Mouse (Mus musculus) limb, embryonic 15.5 days (tissue): ENCODE results near the gene Ntn4. TPM values are rescaled to one million over a fixed set of nuclear protein-coding genes. Genes with fewer than 3 reads are reported as not detected.
A peak's percentile ranks its signal among the peaks of the same experiment; 100 is the strongest.

ENCODE experiments used
- ATAC-seq: fragments of 200-750 bp; cut with Nextera tagmentation; 2 replicates; pipeline ENCODE4 v1.8.0; 2017; ENCODE audit warnings: low read depth, moderate TSS enrichment; ENCODE audit not compliant: insufficient number of reproducible peaks, low FRiP score, low TSS enrichment
- H3K27ac ChIP-seq: fragments of 300-500 bp; sonication (generic); 2 replicates; pipeline ENCODE4 v1.5.1; 2015; ENCODE audit warnings: moderate library complexity, mild to moderate bottlenecking, inconsistent platforms
- H3K27me3 ChIP-seq: fragments of 300-500 bp; sonication (generic); 2 replicates; pipeline ENCODE4 v1.6.1; 2015; ENCODE audit warnings: inconsistent platforms
- H3K36me3 ChIP-seq: fragments of 300-500 bp; sonication (generic); 2 replicates; pipeline ENCODE4 v1.6.1; 2015; ENCODE audit warnings: inconsistent platforms
- H3K4me1 ChIP-seq: fragments of 300-500 bp; sonication (generic); 2 replicates; pipeline ENCODE4 v1.6.1; 2015; ENCODE audit warnings: inconsistent platforms
- H3K4me2 ChIP-seq: fragments of 300-500 bp; sonication (generic); 2 replicates; pipeline ENCODE4 v1.6.1; 2015; ENCODE audit warnings: mild to moderate bottlenecking, inconsistent platforms
- H3K4me3 ChIP-seq: fragments of 300-500 bp; sonication (generic); 2 replicates; pipeline ENCODE4 v1.5.1; 2015; ENCODE audit warnings: mild to moderate bottlenecking, inconsistent platforms
- H3K9ac ChIP-seq: fragments of 300-500 bp; sonication (generic); 2 replicates; pipeline ENCODE4 v1.6.1; 2015; ENCODE audit warnings: inconsistent platforms
- H3K9me3 ChIP-seq: fragments of 300-500 bp; sonication (generic); 2 replicates; pipeline ENCODE4 v1.6.1; 2016; ENCODE audit warnings: inconsistent platforms
- WGBS: fragments of 180-500 bp; shearing (Covaris S2); methylation state at CpG from one replicate; pipeline ENCODE4 v1.1.7; 2015; 5-methylcytosine and 5-hydroxymethylcytosine counted together
- polyA plus RNA-seq: library from polyadenylated mRNA; unstranded; fragments of >200 nt; fragmentation: Nextera tagmentation; extraction: Ambion mirVana; gene quantifications from 2 replicates; pipeline ENCODE4 v1.2.1, GENCODE M21; 2015

The Ntn4 gene
- polyA plus RNA-seq, 1 experiment from 2014 or later: 1.2 TPM

DNA sequence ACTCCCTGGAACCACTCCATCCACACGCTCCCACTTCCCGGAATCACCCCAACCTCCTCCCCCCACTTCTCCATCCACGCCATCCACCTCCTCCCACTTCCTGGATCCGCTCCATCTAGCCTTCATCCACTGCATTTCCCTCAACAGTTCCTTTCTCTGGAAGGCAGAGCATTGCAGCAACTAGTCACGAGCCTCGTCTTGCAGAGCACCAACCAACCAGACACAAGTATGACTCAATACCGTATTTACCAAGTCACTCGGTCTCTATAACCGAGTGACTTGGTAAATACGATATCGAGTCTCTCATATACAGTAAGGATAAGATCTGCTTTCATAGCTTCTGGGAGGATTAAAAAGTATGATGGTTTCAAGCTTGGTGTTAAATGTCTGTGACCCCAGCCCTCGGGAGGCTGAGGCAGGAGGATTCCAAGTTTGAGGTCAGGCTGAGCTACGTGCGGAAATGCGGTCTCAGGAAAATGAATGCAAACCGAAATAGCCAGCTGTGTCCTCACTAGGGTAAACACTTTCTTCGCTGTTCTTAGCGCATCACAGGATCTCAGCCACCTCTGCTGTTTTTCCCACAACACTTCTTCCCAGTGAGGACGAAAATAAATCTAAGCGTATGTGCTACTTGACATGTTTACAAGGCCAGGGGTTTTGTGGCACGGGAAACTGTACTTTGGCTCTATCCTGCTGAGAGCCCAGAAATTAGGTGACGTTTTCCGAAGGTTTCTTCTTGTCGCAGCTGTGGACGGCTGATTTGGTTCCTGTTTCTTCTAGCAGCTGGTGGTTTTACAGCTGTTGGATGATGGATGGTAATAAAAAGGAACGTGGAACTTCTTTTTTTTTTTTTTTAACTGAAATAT lies 48.1 kb downstream of the Ntn4 start:
- Histone ChIP-seq H3K27me3 (no peaks in the 10 kb centered on the region), H3K9me3 (no peaks in the 10 kb centered on the region), H3K36me3 (0 out of 2 replicates have a peak, but pooled peaks cover 3% of the 10 kb centered on the region), H3K4me3 (no peak overlapping the region), H3K4me1 (peaks cover 3% of the 10 kb centered on the region; the same call in 1 of the 2 replicates), H3K9ac (no peak overlapping the region), H3K4me2 (peak overlapping the region; percentile 26; the same call in 1 of the 2 replicates), H3K27ac (peak overlapping the region; percentile 43; the same call in 1 of the 2 replicates)
- no peak for ATAC-seq
- 53% methylated on average over 26 of the region's 26 CpGs for WGBS

DNA sequence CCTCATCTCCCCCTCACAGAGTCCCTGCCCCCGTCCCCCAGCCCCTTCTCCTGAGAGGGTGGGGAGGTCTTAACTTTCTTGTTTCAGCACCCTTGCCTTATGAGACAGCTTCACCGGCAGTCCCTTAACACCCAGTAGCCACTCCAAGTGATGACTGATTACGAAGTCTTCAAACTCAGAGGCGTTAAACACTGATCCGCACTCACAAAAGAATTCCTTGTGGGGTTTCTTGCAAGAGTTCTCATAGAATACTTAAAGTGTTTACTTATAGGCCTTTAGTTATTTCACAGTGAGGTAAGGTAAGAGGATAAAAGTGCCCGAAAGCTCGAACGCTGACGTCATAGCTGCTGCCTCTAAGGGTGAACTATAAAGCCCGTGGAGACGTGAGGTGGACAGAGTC lies 50.9 kb downstream of the Ntn4 start:
- no peak overlapping the region for H3K4me3 ChIP-seq
- H3K9ac ChIP-seq: no peak overlapping the region
- 50% methylated on average over 11 of the region's 11 CpGs for WGBS
- no peak overlapping the region for H3K27ac ChIP-seq
- no peaks in the 10 kb centered on the region for H3K36me3 ChIP-seq
- H3K27me3 ChIP-seq: no peaks in the 10 kb centered on the region
- peaks cover 3% of the 10 kb centered on the region; the same call in 1 of the 2 replicates for H3K4me1 ChIP-seq
- H3K9me3 ChIP-seq: no peaks in the 10 kb centered on the region
- no peak for ATAC-seq
- H3K4me2 ChIP-seq: no peak overlapping the region

- H3K9ac ChIP-seq: no peak overlapping the region
- H3K4me3 ChIP-seq: no peak overlapping the region
- ATAC-seq: no peak
- H3K27ac ChIP-seq: no peak overlapping the region
- H3K36me3 ChIP-seq: no peaks in the 10 kb centered on the region
- H3K4me1 ChIP-seq: no peaks in the 10 kb centered on the region; the same call in 1 of the 2 replicates
- WGBS: 60% methylated on average over 21 of the region's 21 CpGs
- no peaks in the 10 kb centered on the region for H3K27me3 ChIP-seq
- H3K9me3 ChIP-seq: no peaks in the 10 kb centered on the region
- H3K4me2 ChIP-seq: no peak overlapping the region
Observed at GRCm38 (mm10) chr10:93695043-93695791, 54.7 kb downstream of the Ntn4 start.

- Histone ChIP-seq H3K9me3 (no peaks in the 10 kb centered on the region), H3K4me2 (no peak overlapping the region)
- ATAC-seq: no peak
Observed at GRCm38 (mm10) chr10:93696001-93696400, 55.5 kb downstream of the Ntn4 start.

DNA sequence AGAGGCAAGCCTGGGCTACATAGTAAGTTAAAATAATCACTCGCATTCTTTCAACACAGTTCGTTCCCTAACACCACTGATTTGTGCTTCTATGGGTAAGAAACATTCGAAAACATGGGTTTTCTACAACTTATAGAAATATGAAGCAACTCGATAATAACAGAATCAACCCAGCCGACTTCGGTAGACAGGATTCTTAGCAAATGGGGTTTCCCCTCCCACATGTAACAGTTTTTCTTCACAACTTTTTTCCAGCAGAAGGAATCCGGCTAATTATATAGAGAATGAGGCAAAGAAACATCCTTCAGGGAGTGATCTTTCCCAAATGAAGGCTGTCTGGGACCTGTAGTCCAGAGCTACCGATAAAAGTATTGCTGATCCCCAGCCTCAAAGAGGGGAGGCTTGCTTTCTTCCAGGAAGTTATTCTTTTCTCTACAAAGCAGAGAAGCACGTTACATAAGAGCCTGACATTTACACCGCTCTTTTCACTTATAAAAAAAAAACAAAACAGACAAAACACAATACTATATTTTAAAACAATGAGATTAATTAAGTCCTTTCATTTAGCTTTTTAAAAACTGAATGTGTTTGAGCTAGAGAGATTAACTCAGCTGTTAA lies 57.5 kb downstream of the Ntn4 start:
- 89% methylated on average over 10 of the region's 10 CpGs for WGBS
- H3K36me3 ChIP-seq: no peaks in the 10 kb centered on the region
- no peak for ATAC-seq
- no peak overlapping the region for H3K27ac ChIP-seq
- H3K9me3 ChIP-seq: no peaks in the 10 kb centered on the region
- no peak overlapping the region for H3K4me2 ChIP-seq
- H3K4me1 ChIP-seq: no peaks in the 10 kb centered on the region
- H3K9ac ChIP-seq: no peak overlapping the region
- H3K27me3 ChIP-seq: no peaks in the 10 kb centered on the region
- H3K4me3 ChIP-seq: no peak overlapping the region

More at GRCm38 (mm10) chr10:93696001-93696400, 55.5 kb downstream of the Ntn4 start:
- no peaks in the 10 kb centered on the region for H3K27me3 ChIP-seq
- H3K4me1 ChIP-seq: no peaks in the 10 kb centered on the region
- WGBS: 74% methylated on average over 4 of the region's 4 CpGs
- no peak overlapping the region for H3K27ac ChIP-seq
- H3K4me3 ChIP-seq: no peak overlapping the region
- no peaks in the 10 kb centered on the region for H3K36me3 ChIP-seq
- no peak overlapping the region for H3K9ac ChIP-seq

GRCm38 (mm10) chr10:93699689-93700478 lies 59.4 kb downstream of the Ntn4 start:
- WGBS: 85% methylated on average over 10 of the region's 10 CpGs

DNA sequence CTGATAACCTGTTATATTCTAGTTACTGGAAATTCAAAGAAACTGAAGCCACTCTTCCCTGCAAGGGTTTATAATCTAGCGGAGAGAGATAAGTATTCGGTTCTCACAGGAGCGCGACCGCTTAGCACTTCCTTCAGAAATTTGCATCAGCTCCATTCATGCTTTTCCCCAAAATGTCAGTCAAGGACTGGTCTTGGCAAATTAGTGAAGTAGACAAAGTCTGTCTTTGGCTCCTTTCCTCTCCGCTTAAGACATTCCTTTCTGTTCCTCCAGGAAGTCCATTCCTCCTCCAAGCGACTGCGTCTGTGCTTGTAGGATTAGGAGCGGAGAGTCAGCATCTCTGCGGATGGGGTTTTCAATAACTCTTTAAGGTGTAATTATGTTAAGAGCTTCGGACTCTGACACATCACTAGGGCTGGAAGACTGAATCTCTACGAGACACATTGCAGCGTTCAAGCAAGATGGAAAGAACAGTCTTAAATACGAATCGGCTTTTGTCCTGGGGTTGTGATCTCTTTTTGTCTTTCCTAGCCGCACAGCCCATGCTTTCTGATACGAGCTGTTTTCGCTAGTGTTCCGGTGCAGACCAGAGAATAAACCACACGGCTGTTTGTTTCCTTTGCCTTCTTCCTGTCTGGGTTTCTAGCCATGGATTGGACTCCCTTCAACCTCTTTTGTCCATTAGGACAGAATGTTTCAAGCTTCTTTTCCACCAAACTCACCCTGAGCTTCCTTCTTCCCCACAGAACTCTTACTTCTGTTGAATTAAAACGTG lies 60.3 kb downstream of the Ntn4 start:
- 83% methylated on average over 21 of the region's 21 CpGs for WGBS

More at GRCm38 (mm10) chr10:93699689-93700478, 59.4 kb downstream of the Ntn4 start:
- Histone ChIP-seq H3K4me1 (no peaks in the 10 kb centered on the region), H3K9ac (no peak overlapping the region), H3K27me3 (no peaks in the 10 kb centered on the region), H3K4me2 (no peak overlapping the region), H3K4me3 (no peak overlapping the region), H3K36me3 (no peaks in the 10 kb centered on the region), H3K27ac (no peak overlapping the region), H3K9me3 (no peaks in the 10 kb centered on the region)
- no peak for ATAC-seq

DNA sequence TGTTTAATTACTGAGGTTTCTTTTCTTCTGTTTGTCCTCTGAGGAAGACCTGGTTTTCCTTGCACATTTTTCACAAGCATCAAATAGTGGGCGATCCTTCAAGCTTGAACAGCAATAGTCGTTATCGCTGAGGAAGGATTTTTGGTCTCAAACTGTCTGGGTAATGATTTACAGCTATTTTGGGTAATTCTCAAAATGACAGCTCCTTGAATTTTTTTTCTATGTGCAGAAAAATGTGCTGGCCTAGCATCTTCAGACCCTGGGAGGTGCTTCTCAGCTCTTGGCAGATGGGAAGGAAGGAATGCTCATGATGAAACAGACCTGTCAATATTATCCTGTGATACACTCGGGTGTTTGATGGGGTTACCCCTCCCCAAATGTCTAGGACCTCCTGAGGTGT lies 63.5 kb downstream of the Ntn4 start:
- no peak for ATAC-seq
- Histone ChIP-seq H3K4me2 (no peak overlapping the region), H3K9ac (no peak overlapping the region), H3K4me3 (no peak overlapping the region), H3K27ac (no peak overlapping the region), H3K4me1 (no peaks in the 10 kb centered on the region), H3K9me3 (no peaks in the 10 kb centered on the region), H3K36me3 (no peaks in the 10 kb centered on the region), H3K27me3 (no peaks in the 10 kb centered on the region)
- WGBS: 85% methylated on average over 4 of the region's 4 CpGs

More for the DNA sequence above, 60.3 kb downstream of the Ntn4 start:
- H3K36me3 ChIP-seq: no peaks in the 10 kb centered on the region
- no peak overlapping the region for H3K27ac ChIP-seq
- H3K4me2 ChIP-seq: no peak overlapping the region
- no peaks in the 10 kb centered on the region for H3K9me3 ChIP-seq
- no peaks in the 10 kb centered on the region for H3K4me1 ChIP-seq
- H3K9ac ChIP-seq: no peak overlapping the region
- no peak for ATAC-seq
- no peak overlapping the region for H3K4me3 ChIP-seq
- H3K27me3 ChIP-seq: no peaks in the 10 kb centered on the region

GRCm38 (mm10) chr10:93707149-93708075 lies 66.9 kb downstream of the Ntn4 start:
- Histone ChIP-seq H3K27ac (no peak overlapping the region), H3K4me1 (no peaks in the 10 kb centered on the region), H3K9me3 (no peaks in the 10 kb centered on the region), H3K36me3 (peaks cover 13% of the 10 kb centered on the region), H3K4me3 (no peak overlapping the region), H3K9ac (no peak overlapping the region), H3K27me3 (no peaks in the 10 kb centered on the region), H3K4me2 (no peak overlapping the region)
- ATAC-seq: no peak
- 70% methylated on average over 21 of the region's 21 CpGs for WGBS

GRCm38 (mm10) chr10:93708076-93708473 lies 67.6 kb downstream of the Ntn4 start:
- Histone ChIP-seq H3K9ac (no peak overlapping the region), H3K9me3 (no peaks in the 10 kb centered on the region), H3K27ac (no peak overlapping the region), H3K4me3 (no peak overlapping the region), H3K36me3 (peaks cover 13% of the 10 kb centered on the region), H3K4me1 (no peaks in the 10 kb centered on the region), H3K27me3 (no peaks in the 10 kb centered on the region), H3K4me2 (no peak overlapping the region)
- 61% methylated on average over 6 of the region's 6 CpGs for WGBS
- ATAC-seq: no peak
